Mouse (Mus musculus) T-cell, adult 2 months (primary cell): ENCODE data around the gene Cd177.
A peak's percentile ranks its signal among the peaks of the same experiment; 100 is the strongest.
"Not testable (repeated sequence)": the region's sequence is repeated elsewhere in the genome, so short reads cannot be mapped to it uniquely, and the experiment has no call there.

ENCODE experiments used
- DNase-seq: peaks from one replicate; pipeline ENCODE4 v3.0.0; 2022; ENCODE audit warnings: low spot score

Cd177 gene

GRCm38 (mm10) chr7:24760211-24760610 is at the start of gene Cd177:
Gene Cd177 (minus strand): TSS chr7:24760311.
- DNase-seq = no peak

GRCm38 (mm10) chr7:24809041-24809440 is 48.9 kb upstream of the Cd177 start:
- peak; percentile 12 for DNase-seq

GRCm38 (mm10) chr7:24804826-24805225 is 44.7 kb upstream of the Cd177 start:
- no peak for DNase-seq

GRCm38 (mm10) chr7:24802149-24802767 is 42.1 kb upstream of the Cd177 start:
- no peak for DNase-seq

GRCm38 (mm10) chr7:24797918-24798317 is 37.8 kb upstream of the Cd177 start:
- DNase-seq = no peak

GRCm38 (mm10) chr7:24776918-24777317 is 16.8 kb upstream of the Cd177 start, which contains the start of gene Ceacam10:
Gene Ceacam10 (plus strand): TSS chr7:24777206.
- DNase-seq = not testable (repeated sequence)

DNA sequence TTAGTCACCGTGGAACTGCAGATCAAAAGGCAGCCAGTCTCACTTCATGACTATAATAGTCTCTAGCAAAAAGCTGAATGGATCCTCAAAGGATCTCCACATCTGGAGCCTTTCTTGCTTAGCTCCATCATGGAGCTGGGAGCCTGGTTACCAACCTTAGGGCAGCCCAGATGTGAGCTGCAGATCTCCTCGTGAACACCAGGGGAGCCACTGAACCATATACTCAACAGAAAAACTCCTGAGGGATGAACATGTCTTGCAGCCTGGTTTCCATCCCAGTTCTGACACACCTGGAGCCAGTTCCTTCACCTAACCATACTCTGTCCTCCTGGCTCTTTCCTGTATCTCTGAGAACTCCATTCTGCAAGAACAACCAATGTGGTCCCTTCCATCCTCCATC is 16.0 kb upstream of the Cd177 start:
- DNase-seq = no peak

DNA sequence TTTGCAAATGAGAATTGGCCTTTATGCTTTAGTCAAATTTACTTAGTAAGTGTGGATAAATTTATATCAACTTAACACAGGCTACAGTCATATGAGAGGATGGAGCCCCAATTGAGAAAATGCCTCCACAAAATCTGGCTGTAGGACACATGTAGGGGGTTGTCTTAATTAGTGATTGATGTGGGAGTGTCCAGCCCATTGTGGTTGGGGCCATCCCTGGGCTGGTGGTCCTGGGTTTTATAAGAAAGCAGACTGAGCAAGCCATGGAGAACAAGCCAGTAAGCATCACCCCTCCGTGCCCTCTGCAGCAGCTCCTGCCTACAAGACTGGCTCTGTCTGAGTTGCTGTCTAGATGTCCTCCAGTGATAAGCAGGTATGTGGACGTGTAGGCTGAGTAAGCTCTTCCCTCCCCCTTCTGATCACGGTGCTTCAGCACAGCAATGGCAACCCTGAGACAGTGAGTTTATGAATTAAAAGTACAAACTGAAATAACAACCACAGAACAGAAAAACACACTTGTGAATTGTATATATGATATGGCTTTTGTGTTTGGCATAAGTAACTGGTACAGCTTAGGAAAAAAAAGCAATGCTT is 13.9 kb upstream of the Cd177 start:
- no peak for DNase-seq

- no peak for DNase-seq
Measured at GRCm38 (mm10) chr7:24771361-24771760, 11.2 kb upstream of the Cd177 start.

GRCm38 (mm10) chr7:24762574-24762973 is 2.5 kb upstream of the Cd177 start:
- no peak for DNase-seq

GRCm38 (mm10) chr7:24761161-24761560 is 1.1 kb upstream of the Cd177 start:
- DNase-seq = no peak

DNA sequence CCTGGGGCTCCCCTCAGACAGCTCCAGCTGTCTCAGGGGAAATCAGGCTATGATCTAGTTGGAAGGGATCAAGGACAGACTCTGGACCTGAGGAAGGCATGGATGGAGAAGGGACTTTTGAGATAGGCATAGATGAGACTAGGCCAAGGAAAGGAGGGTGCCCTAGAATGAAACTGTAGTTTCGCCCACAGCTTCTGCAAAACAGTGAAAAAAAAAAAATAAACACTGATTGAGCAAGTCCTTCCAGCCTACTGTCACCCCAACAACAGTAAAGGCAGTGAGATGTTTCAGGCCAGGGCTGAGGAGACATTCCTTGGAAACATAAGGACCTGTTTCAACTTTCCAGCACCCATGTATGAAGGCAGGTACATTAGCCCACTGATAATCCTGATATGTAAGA is 1.6 kb downstream of the Cd177 start:
- no peak for DNase-seq

- no peak for DNase-seq
Measured at GRCm38 (mm10) chr7:24753476-24753875, 6.6 kb downstream of the Cd177 start.

- no peak for DNase-seq
Measured at GRCm38 (mm10) chr7:24751610-24752009, 8.5 kb downstream of the Cd177 start.

- no peak for DNase-seq
Measured at GRCm38 (mm10) chr7:24750695-24751094, 9.4 kb downstream of the Cd177 start.

DNA sequence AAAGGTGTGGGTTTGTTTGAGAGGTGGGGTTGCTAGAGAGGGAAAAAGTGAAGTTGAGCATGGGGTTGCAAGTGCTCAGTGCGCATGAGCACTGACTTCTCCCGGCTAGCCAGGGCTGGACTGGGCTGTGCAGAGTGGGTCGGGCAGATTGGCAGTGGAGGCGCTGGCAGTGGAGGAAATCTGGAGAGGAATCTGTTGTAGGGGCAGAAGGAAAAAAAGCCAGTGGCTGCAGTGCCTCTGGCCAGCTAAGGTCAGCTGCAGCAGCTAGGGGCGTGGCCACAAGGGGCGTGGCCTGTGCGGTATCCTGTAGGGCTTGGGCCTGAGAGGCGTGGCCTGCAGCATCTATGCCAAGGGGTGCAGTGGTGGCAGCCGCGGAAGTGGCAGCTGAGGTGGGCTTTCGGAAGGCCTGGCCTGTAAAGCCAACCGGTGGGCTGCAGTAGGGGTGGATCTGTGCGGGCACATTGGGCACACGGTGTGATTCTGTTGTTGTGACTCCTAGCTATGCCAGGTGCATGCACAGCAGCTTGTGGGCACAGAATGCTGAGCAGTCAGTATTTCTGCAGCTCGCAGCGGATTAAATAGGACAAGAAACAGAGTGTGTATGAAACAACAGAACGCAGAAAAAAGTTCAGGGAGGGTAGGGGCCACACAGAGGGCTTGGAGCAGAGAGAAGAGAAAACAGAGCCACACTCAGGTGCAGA is 24.0 kb downstream of the Cd177 start:
- no peak for DNase-seq

DNA sequence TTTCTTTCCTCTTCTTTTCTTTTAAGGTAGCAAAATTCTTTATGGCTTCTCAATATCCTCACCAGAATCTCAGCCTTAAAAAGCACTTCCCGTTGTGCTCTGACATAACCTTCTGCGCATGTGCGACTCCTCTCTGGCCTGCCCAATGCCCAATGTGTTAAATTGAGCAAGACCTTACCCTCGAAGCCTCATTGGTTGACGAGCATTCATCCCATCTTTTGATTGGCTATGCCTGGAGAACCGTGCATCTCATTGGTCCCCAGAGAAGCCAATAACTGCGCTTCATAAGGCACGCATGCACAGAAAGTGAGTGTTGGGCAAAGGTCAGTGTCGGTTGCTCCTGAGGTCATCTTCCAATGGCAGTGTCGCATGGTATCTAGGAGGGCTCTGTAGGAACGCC is 33.3 kb downstream of the Cd177 start, which contains the start of gene Gm4763:
Gene Gm4763, minus strand, starts transcription at position 101 of the 400 bp plus-strand sequence.
- DNase-seq = not testable (repeated sequence)

DNA sequence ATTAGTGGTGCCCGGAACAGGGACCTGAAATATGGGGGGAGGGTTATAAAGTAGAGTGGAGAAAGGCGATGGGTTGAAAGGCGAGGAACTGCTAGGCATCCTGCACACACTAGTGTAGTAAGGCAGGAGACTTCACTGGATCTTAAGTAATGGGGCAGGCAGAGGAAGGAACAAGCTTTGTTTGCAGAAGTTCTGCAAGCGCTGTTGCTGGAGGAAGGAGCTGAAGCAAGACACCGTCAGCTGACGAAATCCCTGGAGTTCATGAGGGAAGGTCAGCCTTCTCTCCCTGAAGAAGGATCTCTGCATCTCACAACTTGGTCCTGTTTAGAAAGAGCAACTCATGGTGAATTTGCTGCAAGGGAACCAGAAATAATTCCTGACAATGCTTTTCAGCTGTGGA is 45.1 kb downstream of the Cd177 start:
- DNase-seq = no peak

- no peak for DNase-seq
Measured at GRCm38 (mm10) chr7:24708832-24709292, 51.2 kb downstream of the Cd177 start, which contains the start of gene BC049730. Gene BC049730 (plus strand): TSS chr7:24709242.

DNA sequence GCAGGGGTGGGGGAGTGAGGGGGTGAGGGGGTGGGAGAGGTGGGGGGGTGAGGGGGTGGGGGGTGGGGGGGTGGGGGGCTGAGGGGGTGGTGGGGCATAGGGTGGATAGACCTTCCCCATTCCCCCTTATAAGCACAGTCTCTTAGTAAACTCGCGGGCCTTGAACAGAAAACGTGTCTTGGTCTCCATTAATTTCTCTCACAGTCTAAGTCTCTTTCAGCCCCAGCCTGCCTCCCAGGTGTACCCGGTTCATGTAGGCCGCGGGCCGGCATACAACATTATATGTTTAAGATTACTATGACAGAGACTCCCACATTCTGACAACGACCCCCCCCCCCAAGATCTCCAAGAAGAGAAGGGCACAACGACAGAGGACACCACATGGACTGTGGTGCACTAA is 57.3 kb downstream of the Cd177 start:
- not testable (repeated sequence) for DNase-seq

DNA sequence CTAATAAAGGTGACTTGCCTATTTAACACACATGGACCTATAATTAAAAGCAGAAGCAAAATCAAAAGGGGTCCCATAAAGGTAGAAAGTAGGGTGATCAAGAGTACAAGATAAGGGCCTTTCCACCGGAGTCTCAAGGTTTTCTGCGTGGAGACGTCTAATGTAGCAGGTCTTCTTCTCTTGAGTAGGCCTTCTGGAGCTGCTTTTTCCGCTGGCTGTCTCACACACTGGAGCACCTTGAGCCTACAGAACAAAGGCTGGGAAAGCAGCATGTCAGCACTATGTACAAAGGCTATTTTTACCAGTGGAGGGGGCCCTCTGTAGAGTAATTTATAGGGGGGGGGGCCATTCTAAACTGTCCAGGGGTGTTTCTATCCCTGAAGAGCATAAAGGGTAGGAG is 62.2 kb downstream of the Cd177 start:
- not testable (repeated sequence) for DNase-seq
